Mouse (Mus musculus) kidney, adult 8-10 months (tissue): Measurements from ENCODE around the gene Zfp866.

Experiments used
- DNase-seq, 2 experiments: peaks; one replicate each; pipeline ENCODE4 v3.0.0; 2022

The Zfp866 gene

DNA sequence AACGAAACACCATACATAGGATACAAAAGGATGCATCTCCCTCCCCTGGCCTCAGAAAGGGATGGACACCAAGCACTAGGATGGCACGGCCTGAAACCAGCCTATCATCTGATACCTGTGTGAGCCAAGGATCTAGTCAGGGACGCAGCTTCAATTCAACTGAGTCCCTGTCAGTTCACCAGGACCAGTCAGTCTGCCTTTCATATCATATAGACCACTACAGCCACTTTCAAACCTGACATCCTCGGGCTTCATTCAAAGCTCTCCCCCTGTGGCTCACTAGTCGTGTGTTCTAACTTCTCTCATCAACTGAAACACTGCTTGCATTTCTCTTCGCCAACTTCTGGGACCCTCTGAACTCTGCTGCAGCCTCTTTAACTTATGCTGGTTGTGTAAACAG, 75.6 kb downstream of the Zfp866 start:
- DNase-seq = no peak

GRCm38 (mm10) chr8:69713516-69713915, 77.5 kb downstream of the Zfp866 start:
- DNase-seq = no peak
